Mouse (Mus musculus) CH12F3 (cell line): Measurements from ENCODE around the gene Tecpr2.

Source experiments
- in situ Hi-C: fragments of 300-500 bp; cut with MboI; formaldehyde crosslinking; loops from 2 replicates; pipeline ENCODE4 v1.14.3; 2020; ENCODE audit warnings: low sequenced_read_pairs

Gene Tecpr2

GRCm38 (mm10) chr12:110946216-110946615 lies 57.2 kb downstream of the Tecpr2 start:
- in situ Hi-C loops, result no loop called here

DNA sequence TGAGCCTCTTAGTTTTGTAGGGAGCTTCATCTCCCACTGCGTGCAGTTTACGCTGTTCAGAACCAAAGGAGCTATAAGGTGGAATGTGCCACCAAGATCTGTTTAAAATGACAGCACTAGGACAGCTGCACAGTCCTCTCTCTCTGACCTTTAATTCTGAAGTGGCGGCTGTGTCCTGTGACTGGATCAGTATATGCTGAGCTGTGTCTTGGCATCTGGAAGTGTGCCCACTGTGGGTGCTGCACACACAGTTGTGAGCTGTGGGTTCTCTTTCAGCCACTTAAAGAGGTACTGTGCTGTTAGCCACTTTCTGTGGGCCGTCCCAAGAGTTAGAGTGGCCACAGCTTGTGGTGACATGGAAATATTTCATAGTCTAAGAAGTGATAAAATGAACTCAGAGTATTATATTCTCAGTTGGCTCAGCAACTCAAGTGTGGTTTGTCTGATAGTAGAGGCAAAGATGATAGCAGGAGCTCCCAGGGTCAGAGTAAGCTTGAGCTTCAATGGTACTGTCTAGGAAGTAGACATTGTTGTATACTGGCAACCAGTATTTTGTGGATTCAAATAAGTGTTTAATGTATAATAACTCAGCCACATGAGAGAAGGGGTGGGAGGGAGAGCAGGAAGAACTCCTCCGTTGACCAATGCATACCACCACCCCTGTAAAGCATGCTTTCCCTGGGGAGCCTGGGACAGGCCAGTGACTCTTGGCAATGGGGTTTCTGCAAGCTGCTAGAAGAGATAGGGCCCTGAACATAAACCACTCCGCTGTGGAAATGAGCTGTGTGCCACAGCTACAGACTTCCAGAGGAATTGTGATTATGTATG lies 59.2 kb downstream of the Tecpr2 start:
- in situ Hi-C loops, result no loop called here

GRCm38 (mm10) chr12:110948910-110949201 lies 59.8 kb downstream of the Tecpr2 start:
- in situ Hi-C loops, result no loop called here

DNA sequence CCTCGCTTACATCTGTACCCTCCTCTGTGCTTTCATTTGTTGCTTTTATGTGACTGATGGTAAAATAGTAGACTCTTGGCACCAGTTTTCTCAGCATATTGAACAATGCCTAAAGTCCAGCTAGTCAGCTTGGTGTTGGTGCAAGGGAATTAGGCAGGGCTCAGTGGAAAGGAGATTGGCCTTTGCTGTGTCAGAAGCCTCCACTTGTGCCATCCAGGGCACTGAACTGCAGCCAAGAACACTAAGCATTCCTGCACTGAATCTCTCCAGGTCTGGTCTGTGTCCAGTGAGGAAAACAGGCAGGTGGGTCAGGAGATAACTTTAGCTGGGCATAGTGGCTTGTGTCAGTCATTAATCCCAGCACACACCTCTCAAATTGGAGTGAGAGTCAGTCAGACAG lies 60.3 kb downstream of the Tecpr2 start:
- in situ Hi-C loops, result no loop called here

DNA sequence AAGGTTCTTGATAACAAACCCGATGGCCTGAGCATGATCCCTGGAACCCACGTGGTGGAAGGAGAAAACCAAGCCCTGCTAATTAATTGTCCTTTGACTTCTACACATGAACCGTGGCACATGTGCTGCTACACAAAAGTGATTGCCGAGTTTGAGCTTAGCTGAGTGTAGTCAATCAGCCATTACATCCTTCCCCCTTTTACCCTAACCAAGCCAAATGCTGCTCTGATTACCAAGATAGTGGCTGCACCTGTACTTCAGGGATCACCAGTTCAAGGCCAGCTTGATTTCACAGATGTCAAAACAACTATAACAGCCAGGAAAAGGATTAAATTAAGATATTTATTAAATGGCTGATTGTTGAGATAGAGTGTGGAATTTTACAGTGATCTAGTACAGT lies 61.1 kb downstream of the Tecpr2 start:
- in situ Hi-C loops, result no loop called here

DNA sequence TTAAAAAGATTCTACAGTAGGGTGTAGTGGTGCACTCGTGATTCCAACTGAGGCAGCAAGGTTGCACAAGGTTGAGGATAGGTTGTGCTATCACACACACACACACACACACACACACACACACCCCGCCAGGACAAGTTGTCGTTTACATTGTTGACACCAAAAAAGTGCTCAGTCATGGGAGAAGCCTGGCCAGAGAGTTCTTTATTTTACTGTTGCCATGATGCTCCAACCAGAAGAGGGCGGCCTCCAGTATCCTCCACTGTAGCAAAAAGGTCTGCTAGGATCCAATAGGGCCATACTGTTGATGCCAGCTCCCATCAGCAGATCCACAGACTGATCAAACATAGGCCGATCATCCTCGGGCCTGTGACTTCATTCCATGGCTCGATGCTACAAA lies 62.2 kb downstream of the Tecpr2 start:
- in situ Hi-C loops, result no loop called here

GRCm38 (mm10) chr12:110952628-110953385 lies 63.7 kb downstream of the Tecpr2 start:
- in situ Hi-C loops, result no loop called here

DNA sequence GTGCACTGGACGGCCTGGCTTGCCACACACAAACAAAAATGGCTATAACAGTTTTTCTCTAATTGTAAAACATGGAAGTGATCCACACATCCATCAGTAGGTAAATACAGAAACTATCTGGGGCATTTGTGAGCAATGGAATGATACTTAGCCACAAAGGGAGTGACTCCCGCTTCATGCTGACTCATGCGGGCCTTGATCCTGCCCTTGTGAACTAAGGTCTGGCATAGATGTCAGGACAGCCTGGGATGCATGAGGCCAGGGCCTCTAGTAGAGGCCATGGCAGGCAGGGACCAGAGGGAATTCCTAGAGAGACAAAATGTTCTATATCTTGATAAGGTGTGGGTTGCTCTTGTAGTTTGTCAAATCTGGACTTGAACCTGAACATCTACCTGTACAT lies 64.4 kb downstream of the Tecpr2 start:
- in situ Hi-C loops, result no loop called here

DNA sequence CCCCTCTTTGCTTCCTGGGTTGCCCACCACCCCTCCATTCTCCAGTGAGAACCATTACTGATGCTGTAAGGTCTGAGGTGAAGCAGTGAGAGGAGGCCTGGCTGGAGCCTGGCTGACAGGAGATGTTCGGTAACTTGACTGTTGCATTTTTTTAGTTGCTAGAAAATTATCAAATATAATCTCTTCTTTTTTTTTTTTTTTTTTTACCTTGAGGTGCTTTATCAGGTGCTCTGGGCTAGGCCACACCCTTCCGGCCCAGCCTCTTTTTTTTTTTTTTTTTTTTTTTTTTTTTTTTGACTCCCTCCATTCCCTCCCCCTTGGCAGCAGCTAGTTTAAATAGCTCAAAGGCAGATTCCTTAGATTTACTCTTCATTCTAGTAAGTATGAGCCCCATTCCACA lies 64.8 kb downstream of the Tecpr2 start:
- in situ Hi-C loops, result no loop called here

GRCm38 (mm10) chr12:110954351-110954991 lies 65.4 kb downstream of the Tecpr2 start:
- in situ Hi-C loops, result no loop called here

GRCm38 (mm10) chr12:110961973-110962372 lies 72.9 kb downstream of the Tecpr2 start:
- in situ Hi-C loops, result no loop called here

DNA sequence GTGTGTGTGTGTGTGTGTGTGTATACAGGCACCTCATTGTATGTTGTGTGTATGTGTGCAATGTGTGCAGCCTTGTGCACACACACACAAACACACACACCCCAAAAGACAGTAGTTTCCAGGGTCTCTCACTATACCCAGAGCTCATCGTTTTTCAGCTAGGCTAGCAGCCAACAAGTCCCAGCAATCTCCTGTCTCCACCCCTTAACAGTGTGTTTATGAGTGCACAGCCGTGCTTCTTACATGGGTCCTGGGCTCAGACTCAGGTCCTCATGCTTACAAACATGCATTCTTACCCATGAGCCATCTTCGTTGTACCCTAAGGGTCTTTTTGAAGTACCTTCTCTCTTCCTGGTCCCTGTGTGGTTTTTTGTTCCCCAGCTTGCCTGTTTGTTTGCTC lies 76.4 kb downstream of the Tecpr2 start:
- in situ Hi-C loops, result no loop called here

DNA sequence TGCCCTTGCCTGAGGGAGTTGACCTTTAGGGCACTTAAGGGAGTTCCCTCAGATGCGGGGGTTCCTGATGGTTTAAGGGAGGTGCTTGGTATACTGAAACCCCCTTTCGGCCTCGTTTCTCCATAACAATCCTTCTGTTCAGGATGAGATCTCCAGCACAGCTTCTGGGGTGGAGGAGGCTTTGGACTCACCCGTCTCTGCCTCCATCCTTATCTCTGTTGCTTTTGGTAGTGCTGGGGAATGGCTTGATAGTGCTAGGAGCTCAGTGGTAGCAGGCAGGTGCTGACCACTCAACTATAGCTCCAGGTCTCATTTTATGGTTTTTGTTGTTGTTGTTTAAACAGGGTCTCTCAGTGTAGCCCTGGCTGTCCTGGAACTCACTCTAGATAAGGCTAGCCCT lies 77.0 kb downstream of the Tecpr2 start:
- in situ Hi-C loops, result no loop called here

DNA sequence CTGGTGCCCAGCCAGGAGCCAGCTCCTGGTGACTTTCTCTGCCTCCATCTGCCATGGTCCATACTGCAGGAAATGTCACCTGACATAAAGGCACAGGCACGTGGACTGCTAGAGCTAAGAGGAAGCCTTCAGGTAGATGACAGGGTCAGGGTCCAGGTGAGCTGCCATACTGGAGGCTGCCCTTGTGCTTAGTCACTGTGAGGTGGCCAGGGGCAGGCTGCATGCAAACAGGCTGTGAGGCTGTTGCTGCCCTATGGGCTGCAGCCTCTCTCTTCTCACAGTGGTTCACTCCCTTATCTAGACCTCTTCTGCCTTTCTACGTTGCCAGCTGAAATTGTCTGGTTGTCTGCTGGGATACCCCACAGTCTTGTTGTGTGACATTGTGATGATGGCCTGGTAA lies 78.1 kb downstream of the Tecpr2 start:
- in situ Hi-C loops, result no loop called here

DNA sequence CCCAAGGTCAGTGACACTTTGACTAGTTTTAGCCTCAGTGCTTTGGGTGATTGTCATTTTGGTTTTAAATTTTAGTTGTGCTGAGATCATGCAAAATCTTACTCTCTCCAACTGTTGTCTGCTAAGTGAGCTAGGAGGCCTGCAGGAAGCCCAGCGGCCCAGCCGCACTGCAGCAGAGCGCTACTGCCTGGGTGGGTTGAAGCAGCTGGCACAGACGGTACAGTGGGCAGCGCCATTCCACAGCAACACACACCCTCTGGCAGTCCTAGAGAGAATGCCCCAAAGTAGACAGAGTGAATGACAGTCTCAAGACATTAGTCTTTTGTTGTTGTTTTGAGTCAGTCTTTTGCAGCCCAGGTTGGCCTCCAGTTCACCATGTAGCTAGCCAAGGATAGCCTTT lies 81.3 kb downstream of the Tecpr2 start:
- in situ Hi-C loops, result no loop called here

DNA sequence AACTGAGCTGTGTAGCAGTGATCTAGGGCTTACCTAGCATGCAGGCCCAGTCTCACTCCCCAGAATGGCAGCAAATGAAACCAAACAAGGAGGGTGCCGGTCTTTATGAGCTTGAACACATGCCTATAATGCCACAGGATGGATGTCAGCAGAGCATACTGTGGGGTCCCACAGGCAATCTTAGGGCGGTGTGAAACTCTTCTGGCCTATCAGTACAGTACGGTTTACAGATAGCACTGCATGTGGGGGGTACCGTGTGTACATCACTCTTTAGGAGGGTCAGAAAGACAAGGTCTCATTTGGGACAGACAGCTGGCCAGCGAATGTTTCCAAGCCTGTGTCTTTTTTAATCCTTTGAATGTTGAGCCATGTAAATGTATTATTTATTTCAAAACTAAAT lies 82.9 kb downstream of the Tecpr2 start:
- in situ Hi-C loops, result no loop called here

DNA sequence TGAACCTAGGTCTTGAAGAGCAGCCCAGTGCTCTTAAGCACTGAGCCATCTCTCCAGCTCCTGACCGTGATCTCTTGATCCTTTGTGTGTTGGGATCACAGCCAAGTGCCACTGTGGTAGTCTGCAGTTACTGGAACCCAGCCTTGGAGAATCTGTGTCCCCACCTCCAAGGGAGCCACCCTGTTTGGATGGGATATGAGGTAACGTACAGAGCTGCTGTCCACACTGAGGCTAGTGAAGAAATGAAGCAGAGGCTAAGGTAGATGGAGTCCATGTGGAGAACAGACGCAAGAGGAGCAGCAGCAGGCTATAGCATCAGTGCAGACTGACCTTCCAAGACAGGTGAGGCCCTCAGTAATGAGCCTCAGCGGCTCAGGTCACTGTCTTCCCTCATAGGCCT lies 84.8 kb downstream of the Tecpr2 start:
- in situ Hi-C loops, result no loop called here

DNA sequence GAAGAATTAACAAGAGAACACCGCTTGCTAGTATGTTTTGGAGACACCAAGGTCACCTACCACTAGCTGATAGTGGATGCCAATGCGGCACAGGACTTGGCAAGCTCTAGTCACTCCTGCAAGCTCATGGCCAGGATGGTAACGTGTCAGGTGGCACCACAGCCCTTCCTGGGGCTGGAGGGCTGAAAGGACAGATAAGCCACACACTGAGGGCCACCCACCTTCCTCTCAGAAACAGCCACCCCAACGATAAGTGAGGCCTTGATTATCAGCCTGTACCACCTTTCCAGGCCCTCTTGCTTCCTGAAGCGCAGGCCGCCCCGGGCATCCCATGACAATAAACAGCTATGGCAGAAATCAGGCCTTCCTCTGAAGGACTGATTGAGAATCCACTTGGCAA lies 85.2 kb downstream of the Tecpr2 start:
- in situ Hi-C loops, result no loop called here

DNA sequence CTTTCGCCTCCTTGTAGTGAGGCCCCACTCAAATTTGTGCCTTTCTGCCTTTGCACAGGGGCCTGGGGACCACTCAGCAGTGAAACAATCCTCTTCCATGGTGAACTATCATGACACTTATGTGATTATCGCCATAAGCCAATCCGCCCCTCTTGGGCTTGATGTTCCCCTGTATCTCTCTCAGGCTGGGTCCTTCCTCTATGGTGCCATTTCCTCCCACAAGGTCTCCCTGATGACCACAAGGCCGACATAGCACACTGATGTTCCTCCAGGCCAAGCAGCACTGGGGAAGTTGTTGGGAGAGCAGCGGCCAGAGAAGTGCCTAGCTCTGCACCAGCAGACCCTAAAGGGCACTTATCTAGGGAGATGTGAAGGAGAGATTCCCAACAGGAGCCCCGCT lies 85.7 kb downstream of the Tecpr2 start:
- in situ Hi-C loops, result no loop called here

DNA sequence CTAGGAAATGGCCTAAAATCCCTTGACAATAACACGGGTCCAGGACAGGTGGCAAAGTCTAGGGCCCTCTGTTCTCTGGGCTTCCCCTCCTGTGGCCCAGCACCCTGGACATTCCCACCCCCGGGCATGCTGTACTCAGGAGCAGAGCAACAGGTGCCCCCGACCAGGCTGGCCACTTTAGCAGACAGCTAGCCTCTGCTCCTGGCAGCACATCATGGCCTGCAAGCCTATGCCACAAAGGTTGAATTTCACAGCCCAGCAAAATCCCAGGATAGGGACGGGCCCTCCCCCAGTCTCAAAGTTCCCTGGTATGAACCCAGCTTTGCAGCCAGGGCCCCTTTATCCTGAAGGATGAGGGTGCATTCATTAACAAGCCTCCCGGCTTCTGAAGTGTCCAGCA lies 86.3 kb downstream of the Tecpr2 start:
- in situ Hi-C loops, result no loop called here

DNA sequence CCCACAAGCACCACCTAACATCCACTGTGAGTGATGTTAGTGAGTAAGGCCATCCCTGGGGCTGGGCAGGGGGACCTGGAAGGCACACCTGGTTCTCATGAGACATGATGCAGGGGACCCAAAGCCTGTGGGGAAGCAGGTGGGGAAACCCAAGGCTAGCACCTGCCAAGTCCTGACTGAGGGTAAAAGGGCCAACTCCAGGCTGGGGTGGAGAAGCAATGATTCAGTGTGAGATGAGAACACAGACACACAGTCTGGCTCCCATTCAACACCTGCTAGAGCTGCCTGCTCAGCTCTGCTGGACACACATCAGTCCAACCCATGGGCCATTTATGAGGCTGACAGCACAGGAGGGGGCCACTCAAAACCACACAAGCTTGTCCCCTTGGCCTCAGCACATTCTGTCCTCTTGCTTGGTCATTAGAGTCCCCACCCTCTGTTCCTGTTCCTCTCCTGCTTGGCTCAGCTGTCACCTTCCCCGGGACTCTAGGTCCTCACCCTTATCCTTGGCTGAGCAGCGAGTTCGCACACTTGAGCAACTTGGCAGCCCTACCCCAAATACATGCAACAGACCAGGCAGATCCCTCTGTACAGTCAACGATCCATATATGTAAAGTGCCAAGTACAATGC lies 86.9 kb downstream of the Tecpr2 start:
- in situ Hi-C loops, result no loop called here
